Mouse (Mus musculus): ENCODE results near the gene Nr2e1. TPM values are rescaled to one million over a fixed set of nuclear protein-coding genes. Genes with fewer than 3 reads are reported as not detected.
A peak's percentile ranks its signal among the peaks of the same experiment; 100 is the strongest.

Gene Nr2e1
- polyA plus RNA-seq, 1 experiment, result not detected

- Histone ChIP-seq H3K4me1 (ENCODE audit: control insufficient read depth, insufficient read depth, low read length) (no peaks in the 10 kb centered on the region), H3K4me3 (ENCODE audit: insufficient read depth, low read length) (no peak overlapping the region), H3K27ac (ENCODE audit: insufficient read depth, low read depth, low read length) (no peak overlapping the region)
- TF ChIP-seq CTCF (IDR thresholded peaks at IDR 0.05; ENCODE audit: low read depth, low read length) (no peak), POLR2A (IDR thresholded peaks at IDR 0.05; ENCODE audit: borderline replicate concordance, low read depth, low read length) (no peak)
Observed at GRCm38 (mm10) chr10:42613075-42613474, 29.6 kb upstream of the Nr2e1 start.

GRCm38 (mm10) chr10:42606757-42607156 lies 23.3 kb upstream of the Nr2e1 start:
- TF ChIP-seq CTCF (IDR thresholded peaks at IDR 0.05; ENCODE audit: low read depth, low read length) (no peak), POLR2A (IDR thresholded peaks at IDR 0.05; ENCODE audit: borderline replicate concordance, low read depth, low read length) (no peak)
- Histone ChIP-seq H3K4me3 (ENCODE audit: insufficient read depth, low read length) (no peak overlapping the region), H3K27ac (ENCODE audit: insufficient read depth, low read depth, low read length) (no peak overlapping the region), H3K4me1 (ENCODE audit: control insufficient read depth, insufficient read depth, low read length) (no peaks in the 10 kb centered on the region)

- Histone ChIP-seq H3K27ac (ENCODE audit: insufficient read depth, low read depth, low read length) (no peak overlapping the region), H3K4me3 (ENCODE audit: insufficient read depth, low read length) (no peak overlapping the region), H3K4me1 (ENCODE audit: control insufficient read depth, insufficient read depth, low read length) (no peaks in the 10 kb centered on the region)
- TF ChIP-seq POLR2A (IDR thresholded peaks at IDR 0.05; ENCODE audit: borderline replicate concordance, low read depth, low read length) (no peak), CTCF (IDR thresholded peaks at IDR 0.05; ENCODE audit: low read depth, low read length) (peak; percentile 61)
Observed at GRCm38 (mm10) chr10:42604874-42605273, 21.4 kb upstream of the Nr2e1 start.

- H3K27ac ChIP-seq (ENCODE audit: insufficient read depth, low read depth, low read length), result no peak overlapping the region
- TF ChIP-seq POLR2A (IDR thresholded peaks at IDR 0.05; ENCODE audit: borderline replicate concordance, low read depth, low read length), result no peak
- TF ChIP-seq CTCF (IDR thresholded peaks at IDR 0.05; ENCODE audit: low read depth, low read length), result peak; percentile 43; the same call in 1 of the 2 replicates
- H3K4me1 ChIP-seq (ENCODE audit: control insufficient read depth, insufficient read depth, low read length), result no peaks in the 10 kb centered on the region
- no peak overlapping the region for H3K4me3 ChIP-seq (ENCODE audit: insufficient read depth, low read length)
Observed at GRCm38 (mm10) chr10:42601556-42601955, 18.1 kb upstream of the Nr2e1 start.

- no peak overlapping the region for H3K27ac ChIP-seq (ENCODE audit: insufficient read depth, low read depth, low read length)
- no peaks in the 10 kb centered on the region for H3K4me1 ChIP-seq (ENCODE audit: control insufficient read depth, insufficient read depth, low read length)
- no peak for TF ChIP-seq POLR2A (IDR thresholded peaks at IDR 0.05; ENCODE audit: borderline replicate concordance, low read depth, low read length)
- no peak for TF ChIP-seq CTCF (IDR thresholded peaks at IDR 0.05; ENCODE audit: low read depth, low read length)
- H3K4me3 ChIP-seq (ENCODE audit: insufficient read depth, low read length), result no peak overlapping the region
Observed at GRCm38 (mm10) chr10:42598615-42599014, 15.2 kb upstream of the Nr2e1 start.

GRCm38 (mm10) chr10:42593201-42593600 lies 9.8 kb upstream of the Nr2e1 start:
- H3K4me1 ChIP-seq (ENCODE audit: control insufficient read depth, insufficient read depth, low read length), result no peaks in the 10 kb centered on the region
- no peak overlapping the region for H3K27ac ChIP-seq (ENCODE audit: insufficient read depth, low read depth, low read length)
- TF ChIP-seq CTCF (IDR thresholded peaks at IDR 0.05; ENCODE audit: low read depth, low read length) (no peak), POLR2A (IDR thresholded peaks at IDR 0.05; ENCODE audit: borderline replicate concordance, low read depth, low read length) (no peak)
- no peak overlapping the region for H3K4me3 ChIP-seq (ENCODE audit: insufficient read depth, low read length)

GRCm38 (mm10) chr10:42591993-42592686 lies 8.7 kb upstream of the Nr2e1 start:
- no peak overlapping the region for H3K27ac ChIP-seq (ENCODE audit: insufficient read depth, low read depth, low read length)
- TF ChIP-seq POLR2A (IDR thresholded peaks at IDR 0.05; ENCODE audit: borderline replicate concordance, low read depth, low read length) (no peak), CTCF (IDR thresholded peaks at IDR 0.05; ENCODE audit: low read depth, low read length) (no peak)
- H3K4me1 ChIP-seq (ENCODE audit: control insufficient read depth, insufficient read depth, low read length), result no peaks in the 10 kb centered on the region
- peak overlapping the region; percentile 34 for H3K4me3 ChIP-seq (ENCODE audit: insufficient read depth, low read length)

GRCm38 (mm10) chr10:42591185-42591992 lies 8.0 kb upstream of the Nr2e1 start:
- Histone ChIP-seq H3K4me3 (ENCODE audit: insufficient read depth, low read length) (peak overlapping the region; percentile 34), H3K27ac (ENCODE audit: insufficient read depth, low read depth, low read length) (no peak overlapping the region), H3K4me1 (ENCODE audit: control insufficient read depth, insufficient read depth, low read length) (no peaks in the 10 kb centered on the region)
- no peak for TF ChIP-seq CTCF (IDR thresholded peaks at IDR 0.05; ENCODE audit: low read depth, low read length)
- TF ChIP-seq POLR2A (IDR thresholded peaks at IDR 0.05; ENCODE audit: borderline replicate concordance, low read depth, low read length), result no peak

- TF ChIP-seq CTCF (IDR thresholded peaks at IDR 0.05; ENCODE audit: low read depth, low read length) (no peak), POLR2A (IDR thresholded peaks at IDR 0.05; ENCODE audit: borderline replicate concordance, low read depth, low read length) (no peak)
- Histone ChIP-seq H3K4me3 (ENCODE audit: insufficient read depth, low read length) (no peak overlapping the region), H3K27ac (ENCODE audit: insufficient read depth, low read depth, low read length) (no peak overlapping the region), H3K4me1 (ENCODE audit: control insufficient read depth, insufficient read depth, low read length) (no peaks in the 10 kb centered on the region)
Observed at GRCm38 (mm10) chr10:42590261-42591184, 7.1 kb upstream of the Nr2e1 start.
